Comparison of ENCODE assay signal across 9 mouse cellular contexts in genomic region chr6:22354675-22355074, GRCm38 (mm10). TPM values are rescaled to one million over a fixed set of nuclear protein-coding genes. Genes with fewer than 3 reads are reported as not detected.
A peak's percentile ranks its signal among the peaks of the same experiment; 100 is the strongest.
DNase-seq lines count a peak whose midpoint lies in the region; ATAC-seq lines count a peak whose summit lies in the region.
"Had no signal": no experiment of that assay in that cellular context is flagged by ENCODE, and none has a peak within 500 bp of the region (broad histone marks: within the 10 kb centered on the region; RNA-seq: fewer than 3 reads in every experiment).

No protein-coding gene starts in this region.

- no peaks in the 10 kb centered on the region for H3K27me3 ChIP-seq in forebrain, embryonic 10.5 days (ENCODE audit: poor library complexity, severe bottlenecking)
- no peaks in the 10 kb centered on the region for H3K27me3 ChIP-seq in forebrain, embryonic 11.5 days (ENCODE audit: control insufficient read depth, insufficient read depth, low read length)
- H3K27me3 ChIP-seq in megakaryocyte, embryonic 14.5 days (replicated peaks), result no peaks in the 10 kb centered on the region
- H3K27me3 ChIP-seq in limb, embryonic 13.5 days, result no peaks in the 10 kb centered on the region
- no peaks in the 10 kb centered on the region for H3K27me3 ChIP-seq in stomach, embryonic 15.5 days (replicated peaks)

- no peak overlapping the region for H3K9ac ChIP-seq in forebrain, embryonic 11.5 days (ENCODE audit: low read length)
- H3K9ac ChIP-seq in limb, embryonic 13.5 days, result peak overlapping the region; percentile 14; the same call in 1 of the 2 replicates
- no peak overlapping the region for H3K9ac ChIP-seq in stomach, embryonic 15.5 days

- peak overlapping the region; percentile 84 for H3K4me3 ChIP-seq in forebrain, embryonic 10.5 days
- H3K4me3 ChIP-seq in forebrain, embryonic 11.5 days (ENCODE audit: low read depth, low read length), result no peak overlapping the region
- peak overlapping the region; percentile 96 for H3K4me3 ChIP-seq in megakaryocyte, embryonic 14.5 days (replicated peaks)
- peak overlapping the region; percentile 79 for H3K4me3 ChIP-seq in limb, embryonic 13.5 days
- H3K4me3 ChIP-seq in stomach, embryonic 15.5 days (replicated peaks), result peak overlapping the region; percentile 80

- H3K4me2 ChIP-seq in forebrain, embryonic 11.5 days (ENCODE audit: low read depth, low read length, severe bottlenecking), result no peak overlapping the region; the same call in 1 of the 2 replicates
- H3K4me2 ChIP-seq in limb, embryonic 13.5 days (replicated peaks), result peak overlapping the region; percentile 66
- H3K4me2 ChIP-seq in stomach, embryonic 15.5 days, result peak overlapping the region; percentile 61

- peaks cover 41% of the 10 kb centered on the region for H3K4me1 ChIP-seq in forebrain, embryonic 10.5 days
- no peaks in the 10 kb centered on the region for H3K4me1 ChIP-seq in forebrain, embryonic 11.5 days (replicated peaks; ENCODE audit: control insufficient read depth, insufficient read depth, low read length)
- H3K4me1 ChIP-seq in megakaryocyte, embryonic 14.5 days, result peaks cover 72% of the 10 kb centered on the region
- H3K4me1 ChIP-seq in limb, embryonic 13.5 days, result peaks cover 32% of the 10 kb centered on the region
- peaks cover 6% of the 10 kb centered on the region; the same call in 1 of the 2 replicates for H3K4me1 ChIP-seq in stomach, embryonic 15.5 days

- no peak for DNase-seq in forebrain, embryonic 10.5 days (ENCODE audit: extremely low spot score, low spot score)
- DNase-seq in forebrain, embryonic 11.5 days (ENCODE audit: low spot score), result no peak
- no peak for DNase-seq in B cell, adult 2 months
- DNase-seq: kidney, adult 9 months had no signal

- no peaks in the 10 kb centered on the region for H3K36me3 ChIP-seq in forebrain, embryonic 10.5 days (replicated peaks)
- no peaks in the 10 kb centered on the region for H3K36me3 ChIP-seq in forebrain, embryonic 11.5 days (ENCODE audit: control insufficient read depth, insufficient read depth, low read length)
- peaks cover 6% of the 10 kb centered on the region for H3K36me3 ChIP-seq in megakaryocyte, embryonic 14.5 days (replicated peaks; ENCODE audit: low read length)
- no peaks in the 10 kb centered on the region for H3K36me3 ChIP-seq in limb, embryonic 13.5 days
- no peaks in the 10 kb centered on the region for H3K36me3 ChIP-seq in stomach, embryonic 15.5 days

- peaks cover 3% of the 10 kb centered on the region; the same call in 1 of the 2 replicates for H3K9me3 ChIP-seq in forebrain, embryonic 10.5 days
- no peaks in the 10 kb centered on the region for H3K9me3 ChIP-seq in forebrain, embryonic 11.5 days (ENCODE audit: control insufficient read depth, low read length)
- peaks cover 4% of the 10 kb centered on the region; the same call in 1 of the 2 replicates for H3K9me3 ChIP-seq in megakaryocyte, embryonic 14.5 days
- H3K9me3 ChIP-seq in limb, embryonic 13.5 days, result no peaks in the 10 kb centered on the region
- H3K9me3 ChIP-seq in stomach, embryonic 15.5 days, result no peaks in the 10 kb centered on the region

- 84% methylated on average over 7 of the region's 7 CpGs for WGBS in forebrain, embryonic 10.5 days
- WGBS in forebrain, embryonic 11.5 days, result 83% methylated on average over 7 of the region's 7 CpGs
- WGBS in limb, embryonic 13.5 days, result 52% methylated on average over 7 of the region's 7 CpGs
- WGBS in stomach, embryonic 15.5 days, result 77% methylated on average over 7 of the region's 7 CpGs

- no peak for ATAC-seq in forebrain, embryonic 11.5 days (replicated peaks; ENCODE audit: low FRiP score)
- ATAC-seq in megakaryocyte, adult 5-6 weeks (ENCODE audit: poor library complexity, severe bottlenecking), result no peak
- no peak for ATAC-seq in limb, embryonic 13.5 days (ENCODE audit: low FRiP score, low read depth)
- ATAC-seq in stomach, embryonic 15.5 days (ENCODE audit: insufficient read depth, low FRiP score, low read depth), result no peak
- ATAC-seq in erythroid progenitor cell, adult 5-6 weeks (replicated peaks; ENCODE audit: low FRiP score, poor library complexity, severe bottlenecking), result no peak

- H3K27ac ChIP-seq in forebrain, embryonic 10.5 days, result no peak overlapping the region
- H3K27ac ChIP-seq in forebrain, embryonic 11.5 days (ENCODE audit: low read depth, low read length), result no peak overlapping the region
- no peak overlapping the region for H3K27ac ChIP-seq in limb, embryonic 13.5 days
- H3K27ac ChIP-seq in stomach, embryonic 15.5 days, result no peak overlapping the region

RNA-seq across cellular contexts. Expression of gene Fam3c, which starts 1.4 kb away (rescaled TPM):
- 31.8 and 33.4 TPM in 2 replicates for polyA plus RNA-seq in forebrain, embryonic 10.5 days (2016; fragmentation: Nextera tagmentation; extraction: Ambion mirVana)
- 34.2 and 35.1 TPM in 2 replicates for polyA plus RNA-seq in forebrain, embryonic 11.5 days (2014; fragmentation: Nextera tagmentation; extraction: Ambion mirVana)
- 5.6 and 13.5 TPM in 2 replicates for polyA plus RNA-seq in megakaryocyte, embryonic 14.5 days (2012; ENCODE audit: insufficient read depth, low replicate concordance)
- 11.6 and 16.4 TPM in 2 replicates for total RNA-seq in megakaryocyte, adult 5-6 weeks (2015)
- total RNA-seq in megakaryocyte, adult 5-6 weeks (2017), result 27.0 and 34.0 TPM in 2 replicates
- 59.3 and 62.3 TPM in 2 replicates for polyA plus RNA-seq in limb, embryonic 13.5 days (2015; fragmentation: Nextera tagmentation; extraction: Ambion mirVana)
- 76.1 and 78.5 TPM in 2 replicates for polyA plus RNA-seq in stomach, embryonic 15.5 days (2015; fragmentation: Nextera tagmentation; extraction: Ambion mirVana)
- 2.2 and 10.1 TPM in 2 replicates for total RNA-seq in erythroid progenitor cell, adult 5-6 weeks (2015; ENCODE audit: low replicate concordance)
- total RNA-seq in erythroid progenitor cell, adult 5-6 weeks (2017; ENCODE audit: low replicate concordance), result 9.2 and 13.1 TPM in 2 replicates
